Mouse (Mus musculus): ENCODE measurements around the gene Caprin1. TPM values are rescaled to one million over a fixed set of nuclear protein-coding genes. Genes with fewer than 3 reads are reported as not detected.

Gene Caprin1
- polyA plus RNA-seq, 1 experiment from 2014 or later: 300 TPM

DNA sequence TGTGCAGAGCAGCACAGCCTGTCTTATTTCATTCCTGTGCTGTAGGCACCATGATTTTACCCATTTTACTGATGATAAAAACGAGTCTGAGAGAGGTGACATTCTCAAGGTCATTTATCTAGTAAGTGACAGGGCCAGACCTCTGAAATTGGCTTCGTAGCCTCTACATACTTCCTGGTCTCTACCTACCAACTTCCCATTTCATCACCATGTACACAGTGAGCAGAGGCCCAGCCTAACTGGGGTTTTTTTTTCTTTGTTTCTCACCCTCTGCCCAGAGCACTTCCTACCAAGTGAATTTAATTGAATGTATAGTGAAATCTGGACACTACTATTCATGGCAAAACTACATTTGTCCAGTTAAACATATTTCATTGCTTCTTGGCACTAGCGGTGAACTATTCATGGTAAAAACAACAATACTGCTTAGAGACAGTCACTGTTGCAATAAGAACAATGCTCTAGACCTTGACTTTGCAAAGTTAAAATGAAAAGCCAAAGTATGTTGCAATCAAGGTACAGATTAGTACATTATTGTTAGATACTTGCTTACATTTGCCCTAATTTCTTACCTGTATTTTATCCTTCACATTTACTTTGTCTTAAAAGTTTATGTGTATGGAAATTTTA is 36.5 kb upstream of the Caprin1 start:
- H3K36me3 ChIP-seq (ENCODE audit: control insufficient read depth, insufficient read depth, low read length): no peaks in the 10 kb centered on the region
- ATAC-seq (ENCODE audit: low read depth): no peak
- WGBS: 73% methylated on average over 3 of the region's 3 CpGs
- H3K4me3 ChIP-seq (ENCODE audit: low read depth, low read length): no peak overlapping the region
- H3K27ac ChIP-seq (replicated peaks; ENCODE audit: low read depth, low read length): no peak overlapping the region
- no peak overlapping the region for H3K9ac ChIP-seq (ENCODE audit: low read depth, low read length)
- no peak for DNase-seq (ENCODE audit: low spot score)
- H3K27me3 ChIP-seq (replicated peaks; ENCODE audit: control insufficient read depth, insufficient read depth, low read length): no peaks in the 10 kb centered on the region
- H3K4me1 ChIP-seq (ENCODE audit: control insufficient read depth, insufficient read depth, low read length): no peaks in the 10 kb centered on the region
- no peak overlapping the region for H3K4me2 ChIP-seq (ENCODE audit: low read depth, low read length)
- H3K9me3 ChIP-seq (ENCODE audit: control insufficient read depth, low read length): no peaks in the 10 kb centered on the region

DNA sequence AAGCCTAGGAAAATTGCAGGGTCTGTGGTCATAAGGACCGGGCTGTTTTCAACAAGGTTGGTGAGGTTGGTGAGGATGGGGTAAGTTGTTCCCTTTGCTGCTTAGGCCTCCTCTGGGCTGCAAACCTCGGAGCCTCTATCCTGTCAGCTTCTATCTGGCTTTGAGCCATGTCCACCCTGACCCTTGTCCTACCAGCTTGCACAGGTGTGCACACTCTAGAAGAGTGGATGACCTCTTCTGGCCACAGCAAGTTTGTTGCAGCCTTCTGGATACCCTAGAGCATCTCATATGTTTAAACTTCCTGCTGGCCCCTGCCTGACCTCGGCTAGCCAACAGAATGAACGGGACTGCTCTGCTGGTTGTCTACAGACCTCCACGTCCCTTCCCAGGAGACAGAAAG is 35.5 kb upstream of the Caprin1 start:
- Histone ChIP-seq H3K36me3 (ENCODE audit: control insufficient read depth, insufficient read depth, low read length) (no peaks in the 10 kb centered on the region), H3K4me3 (ENCODE audit: low read depth, low read length) (no peak overlapping the region), H3K27ac (replicated peaks; ENCODE audit: low read depth, low read length) (no peak overlapping the region), H3K4me1 (ENCODE audit: control insufficient read depth, insufficient read depth, low read length) (no peaks in the 10 kb centered on the region), H3K9ac (ENCODE audit: low read depth, low read length) (no peak overlapping the region), H3K27me3 (replicated peaks; ENCODE audit: control insufficient read depth, insufficient read depth, low read length) (no peaks in the 10 kb centered on the region), H3K4me2 (ENCODE audit: low read depth, low read length) (no peak overlapping the region), H3K9me3 (ENCODE audit: control insufficient read depth, low read length) (no peaks in the 10 kb centered on the region)
- WGBS: 38% methylated on average over 5 of the region's 5 CpGs
- DNase-seq (ENCODE audit: low spot score): no peak
- no peak for ATAC-seq (ENCODE audit: low read depth)

DNA sequence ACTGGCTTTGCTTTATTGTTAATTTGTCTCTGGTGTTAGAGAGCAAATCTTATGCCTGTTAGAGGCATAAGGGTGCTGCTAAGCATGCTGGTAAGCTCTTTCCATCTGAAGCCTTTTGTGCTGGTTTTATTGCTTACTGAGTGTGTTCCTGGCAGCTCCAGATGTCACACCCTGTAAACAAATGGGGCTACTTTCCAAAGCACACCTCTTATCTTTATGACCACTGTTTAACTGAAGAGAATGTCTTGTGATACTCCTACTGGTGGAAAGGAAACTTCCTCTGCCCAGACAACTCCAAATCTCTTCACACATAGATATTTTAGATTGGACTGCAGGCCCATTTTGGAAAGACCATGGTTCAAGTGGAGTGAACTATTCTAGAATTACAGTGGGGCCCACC is 31.5 kb upstream of the Caprin1 start:
- no peak for DNase-seq (ENCODE audit: low spot score)
- no peak overlapping the region for H3K4me3 ChIP-seq (ENCODE audit: low read depth, low read length)
- no peak for ATAC-seq (ENCODE audit: low read depth)
- H3K36me3 ChIP-seq (ENCODE audit: control insufficient read depth, insufficient read depth, low read length): no peaks in the 10 kb centered on the region
- H3K9me3 ChIP-seq (ENCODE audit: control insufficient read depth, low read length): no peaks in the 10 kb centered on the region
- H3K4me1 ChIP-seq (ENCODE audit: control insufficient read depth, insufficient read depth, low read length): no peaks in the 10 kb centered on the region
- H3K4me2 ChIP-seq (ENCODE audit: low read depth, low read length): no peak overlapping the region
- H3K27ac ChIP-seq (replicated peaks; ENCODE audit: low read depth, low read length): no peak overlapping the region
- H3K9ac ChIP-seq (ENCODE audit: low read depth, low read length): no peak overlapping the region
- H3K27me3 ChIP-seq (replicated peaks; ENCODE audit: control insufficient read depth, insufficient read depth, low read length): no peaks in the 10 kb centered on the region

DNA sequence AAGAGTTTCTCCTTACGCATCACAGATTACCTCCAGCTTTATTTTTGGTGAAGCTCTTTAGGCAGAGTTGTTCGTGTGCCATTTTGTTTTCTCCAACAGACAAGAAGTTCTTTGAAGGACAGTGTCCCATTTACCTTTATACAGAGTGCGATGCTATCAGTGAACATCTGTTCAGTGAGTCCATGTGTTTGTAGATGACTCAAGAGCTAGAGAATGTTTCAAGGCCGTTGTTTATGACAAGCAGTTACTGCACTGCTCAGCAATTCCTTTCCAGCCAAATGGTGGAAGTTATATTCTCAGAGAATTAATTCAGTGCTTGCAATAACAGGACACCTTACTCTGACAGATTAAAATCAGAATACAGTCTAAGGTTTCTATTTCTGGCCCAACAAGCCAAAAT is 27.5 kb upstream of the Caprin1 start:
- DNase-seq (ENCODE audit: low spot score) (no peak), ATAC-seq (ENCODE audit: low read depth) (no peak)
- no peaks in the 10 kb centered on the region for H3K27me3 ChIP-seq (replicated peaks; ENCODE audit: control insufficient read depth, insufficient read depth, low read length)
- no peaks in the 10 kb centered on the region for H3K4me1 ChIP-seq (ENCODE audit: control insufficient read depth, insufficient read depth, low read length)
- no peak overlapping the region for H3K9ac ChIP-seq (ENCODE audit: low read depth, low read length)
- WGBS: 86% methylated on average over 4 of the region's 4 CpGs
- no peaks in the 10 kb centered on the region for H3K9me3 ChIP-seq (ENCODE audit: control insufficient read depth, low read length)
- H3K4me2 ChIP-seq (ENCODE audit: low read depth, low read length): no peak overlapping the region
- no peaks in the 10 kb centered on the region for H3K36me3 ChIP-seq (ENCODE audit: control insufficient read depth, insufficient read depth, low read length)
- no peak overlapping the region for H3K27ac ChIP-seq (replicated peaks; ENCODE audit: low read depth, low read length)
- H3K4me3 ChIP-seq (ENCODE audit: low read depth, low read length): no peak overlapping the region

DNA sequence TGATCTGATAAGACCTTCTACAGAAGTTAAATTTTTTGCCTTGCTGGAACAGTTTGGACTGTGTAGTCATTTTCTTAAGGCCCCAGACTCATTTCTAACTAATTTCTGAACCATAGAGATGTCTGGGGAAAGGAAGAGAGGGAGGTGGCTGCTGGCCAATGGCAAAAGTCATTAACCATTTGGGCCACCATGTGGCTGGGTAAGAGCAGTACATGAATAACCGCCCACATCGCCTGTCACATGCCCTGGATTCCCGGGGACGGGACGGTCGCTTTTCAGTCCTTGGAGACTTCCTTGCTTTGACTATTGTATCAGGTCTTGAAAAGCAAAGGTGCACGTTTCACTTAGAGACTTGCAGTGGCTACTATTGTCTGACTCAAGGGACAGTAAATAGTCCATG is 25.1 kb upstream of the Caprin1 start:
- Histone ChIP-seq H3K4me1 (ENCODE audit: control insufficient read depth, insufficient read depth, low read length) (peaks cover 2% of the 10 kb centered on the region; the same call in 1 of the 2 replicates), H3K4me3 (ENCODE audit: low read depth, low read length) (no peak overlapping the region), H3K9me3 (ENCODE audit: control insufficient read depth, low read length) (no peaks in the 10 kb centered on the region), H3K27ac (replicated peaks; ENCODE audit: low read depth, low read length) (no peak overlapping the region), H3K27me3 (replicated peaks; ENCODE audit: control insufficient read depth, insufficient read depth, low read length) (no peaks in the 10 kb centered on the region), H3K9ac (ENCODE audit: low read depth, low read length) (no peak overlapping the region), H3K36me3 (ENCODE audit: control insufficient read depth, insufficient read depth, low read length) (no peaks in the 10 kb centered on the region), H3K4me2 (ENCODE audit: low read depth, low read length) (no peak overlapping the region)
- no peak for ATAC-seq (ENCODE audit: low read depth)
- WGBS: 57% methylated on average over 7 of the region's 7 CpGs
- no peak for DNase-seq (ENCODE audit: low spot score)

DNA sequence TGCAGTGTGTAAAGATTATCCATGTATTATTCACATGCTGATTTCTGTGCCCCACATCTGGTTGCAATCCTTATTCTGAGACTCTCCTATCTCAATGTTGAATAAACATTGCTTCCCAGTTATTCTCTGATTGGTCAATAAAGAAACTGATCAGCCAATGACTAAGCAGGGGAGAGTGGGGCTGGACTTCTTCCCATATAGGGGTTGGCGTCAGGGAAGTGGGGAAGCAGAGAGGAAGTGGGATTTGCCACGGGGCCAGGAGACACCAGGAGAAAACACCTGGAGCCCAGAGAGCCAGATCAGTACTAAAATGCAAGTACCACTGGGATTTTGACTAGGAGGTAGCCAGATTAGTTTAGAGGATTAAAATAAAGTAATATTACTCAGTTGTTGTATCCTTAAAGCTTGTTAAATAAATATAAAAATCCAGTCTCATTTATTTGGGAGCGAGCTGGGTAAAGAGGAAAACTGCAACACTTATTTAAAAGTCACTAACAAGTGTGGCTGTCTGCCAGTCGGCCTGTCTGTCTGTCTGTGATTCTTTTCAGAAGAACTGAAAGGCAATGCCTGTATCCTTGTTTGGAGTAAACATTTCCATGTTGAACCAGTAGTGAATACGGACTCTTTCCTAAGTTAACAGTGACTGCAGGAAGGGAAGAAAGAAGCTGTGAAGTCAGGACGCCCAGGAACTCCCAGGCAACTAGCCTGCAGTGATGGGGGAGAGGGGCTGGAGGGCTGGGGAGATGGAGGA is 19.9 kb upstream of the Caprin1 start:
- WGBS: 28% methylated on average over 6 of the region's 6 CpGs
- Histone ChIP-seq H3K27ac (replicated peaks; ENCODE audit: low read depth, low read length) (peak overlapping the region; percentile 28), H3K9ac (ENCODE audit: low read depth, low read length) (peak overlapping the region; percentile 34; the same call in 1 of the 2 replicates), H3K27me3 (replicated peaks; ENCODE audit: control insufficient read depth, insufficient read depth, low read length) (no peaks in the 10 kb centered on the region), H3K4me3 (ENCODE audit: low read depth, low read length) (peak overlapping the region; percentile 23), H3K9me3 (ENCODE audit: control insufficient read depth, low read length) (no peaks in the 10 kb centered on the region), H3K4me2 (ENCODE audit: low read depth, low read length) (peak overlapping the region; percentile 37), H3K36me3 (ENCODE audit: control insufficient read depth, insufficient read depth, low read length) (no peaks in the 10 kb centered on the region), H3K4me1 (ENCODE audit: control insufficient read depth, insufficient read depth, low read length) (peaks cover 4% of the 10 kb centered on the region; the same call in 1 of the 2 replicates)
- DNase-seq (ENCODE audit: low spot score): peak; percentile 79
- ATAC-seq (ENCODE audit: low read depth): peak; percentile 89

DNA sequence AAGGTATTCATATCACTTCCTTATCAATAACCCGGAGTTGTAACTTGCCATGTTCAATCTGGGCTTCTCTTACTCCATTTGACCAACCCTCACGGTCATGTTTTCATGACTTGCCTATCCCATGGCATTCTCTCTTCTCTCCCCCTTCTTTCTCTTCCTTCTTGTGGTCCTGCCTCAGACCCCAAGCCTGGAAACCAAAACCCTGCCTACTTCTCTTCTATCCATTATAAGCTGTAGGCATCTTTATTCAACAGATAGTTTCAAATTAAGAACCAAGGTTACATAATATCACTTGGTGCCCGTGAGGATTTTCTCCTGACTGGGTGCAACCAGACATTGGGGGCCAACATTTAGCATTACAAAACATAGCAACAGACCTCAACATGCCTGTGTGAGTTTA is 18.5 kb upstream of the Caprin1 start:
- H3K27me3 ChIP-seq (replicated peaks; ENCODE audit: control insufficient read depth, insufficient read depth, low read length): no peaks in the 10 kb centered on the region
- H3K9me3 ChIP-seq (ENCODE audit: control insufficient read depth, low read length): no peaks in the 10 kb centered on the region
- H3K27ac ChIP-seq (replicated peaks; ENCODE audit: low read depth, low read length): no peak overlapping the region
- DNase-seq (ENCODE audit: low spot score) (no peak), ATAC-seq (ENCODE audit: low read depth) (no peak)
- H3K4me1 ChIP-seq (ENCODE audit: control insufficient read depth, insufficient read depth, low read length): peaks cover 4% of the 10 kb centered on the region; the same call in 1 of the 2 replicates
- H3K4me2 ChIP-seq (ENCODE audit: low read depth, low read length): no peak overlapping the region
- H3K9ac ChIP-seq (ENCODE audit: low read depth, low read length): no peak overlapping the region
- no peak overlapping the region for H3K4me3 ChIP-seq (ENCODE audit: low read depth, low read length)
- 79% methylated on average over 3 of the region's 3 CpGs for WGBS
- no peaks in the 10 kb centered on the region for H3K36me3 ChIP-seq (ENCODE audit: control insufficient read depth, insufficient read depth, low read length)

DNA sequence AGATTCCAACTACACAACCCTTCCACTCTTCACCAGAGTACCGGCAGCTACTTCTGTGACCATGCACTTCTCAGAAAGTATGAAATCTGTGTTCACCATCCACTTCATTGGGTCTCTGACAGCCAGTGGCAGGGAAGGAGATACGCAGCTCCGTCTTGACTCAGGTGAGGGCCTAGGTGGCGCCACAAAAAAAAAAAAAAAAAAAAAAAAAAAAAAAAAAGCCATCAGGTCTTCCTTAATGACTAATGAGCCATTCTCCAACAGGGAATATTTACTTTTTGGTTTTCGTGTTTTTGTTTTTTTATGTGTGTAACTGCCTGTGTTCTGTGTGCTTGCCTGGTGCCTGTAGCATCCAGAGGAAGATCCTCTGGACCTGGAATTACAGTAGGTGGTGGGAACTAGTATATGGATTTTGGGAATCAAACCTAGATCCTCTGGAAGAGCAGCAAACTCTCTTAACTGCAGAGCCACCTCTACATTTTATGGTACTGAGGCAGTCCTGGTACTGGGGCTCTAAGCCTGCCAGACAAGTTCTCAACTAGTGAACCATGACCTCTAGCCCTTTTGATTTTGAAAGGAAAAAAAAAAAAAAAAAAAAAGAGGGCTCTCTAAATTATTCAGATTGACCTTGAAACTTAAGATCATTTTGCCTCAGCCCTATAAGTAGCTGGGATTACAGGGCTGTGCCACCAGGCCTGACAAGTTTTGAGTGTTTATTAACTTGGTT is 14.2 kb upstream of the Caprin1 start:
- no peak overlapping the region for H3K27ac ChIP-seq (replicated peaks; ENCODE audit: low read depth, low read length)
- no peaks in the 10 kb centered on the region for H3K36me3 ChIP-seq (ENCODE audit: control insufficient read depth, insufficient read depth, low read length)
- no peaks in the 10 kb centered on the region for H3K9me3 ChIP-seq (ENCODE audit: control insufficient read depth, low read length)
- no peak for DNase-seq (ENCODE audit: low spot score)
- no peak overlapping the region for H3K4me3 ChIP-seq (ENCODE audit: low read depth, low read length)
- no peak for ATAC-seq (ENCODE audit: low read depth)
- H3K27me3 ChIP-seq (replicated peaks; ENCODE audit: control insufficient read depth, insufficient read depth, low read length): no peaks in the 10 kb centered on the region
- 61% methylated on average over 5 of the region's 5 CpGs for WGBS
- H3K9ac ChIP-seq (ENCODE audit: low read depth, low read length): no peak overlapping the region
- H3K4me2 ChIP-seq (ENCODE audit: low read depth, low read length): no peak overlapping the region
- H3K4me1 ChIP-seq (ENCODE audit: control insufficient read depth, insufficient read depth, low read length): no peaks in the 10 kb centered on the region

Measured in embryonic facial prominence, embryonic 14.5 days (tissue).